Mouse (Mus musculus) hindbrain, embryonic 16.5 days (tissue): ENCODE measurements at regions not wholly inside any gene's neighbourhood (a gene's known extent, or its start where the extent isn't known, plus 50 kb on each side); places are given as distances from the start of the nearest gene placed in this dataset.

Experiments used
- ATAC-seq: fragments of 200-750 bp; cut with Nextera tagmentation; 2 replicates; pipeline ENCODE4 v1.8.0; 2017; ENCODE audit warnings: moderate TSS enrichment, moderate library complexity
- H3K27ac ChIP-seq: fragments of 300-500 bp; sonication (generic); 2 replicates; pipeline ENCODE4 v1.5.1; 2014; ENCODE audit warnings: low read depth, mild to moderate bottlenecking, control low read depth, low read length, moderate library complexity
- H3K27me3 ChIP-seq: fragments of 300-500 bp; sonication (generic); replicated peaks from 2 replicates; pipeline ENCODE4 v1.6.1; 2014; ENCODE audit warnings: low read length; ENCODE audit not compliant: control insufficient read depth, insufficient read depth
- H3K36me3 ChIP-seq: fragments of 300-500 bp; sonication (generic); 2 replicates; pipeline ENCODE4 v1.6.1; 2014; ENCODE audit warnings: mild to moderate bottlenecking, low read length, moderate library complexity, mixed read lengths; ENCODE audit not compliant: control insufficient read depth, insufficient read depth
- H3K4me1 ChIP-seq: fragments of 300-500 bp; sonication (generic); 2 replicates; pipeline ENCODE4 v1.6.1; 2014; ENCODE audit warnings: low read depth, low read length; ENCODE audit not compliant: control insufficient read depth, insufficient read depth
- H3K4me2 ChIP-seq: fragments of 300-500 bp; sonication (generic); 2 replicates; pipeline ENCODE4 v1.6.1; 2014; ENCODE audit warnings: mild to moderate bottlenecking, low read length, control low read depth, moderate library complexity
- H3K4me3 ChIP-seq: fragments of 300-500 bp; sonication (generic); 2 replicates; pipeline ENCODE4 v1.5.1; 2014; ENCODE audit warnings: mild to moderate bottlenecking, low read length, control low read depth, moderate library complexity
- H3K9ac ChIP-seq: fragments of 300-500 bp; sonication (generic); 2 replicates; pipeline ENCODE4 v1.6.1; 2014; ENCODE audit warnings: low read depth, mild to moderate bottlenecking, control low read depth, low read length, moderate library complexity
- H3K9me3 ChIP-seq: fragments of 300-500 bp; sonication (generic); 2 replicates; pipeline ENCODE4 v1.6.1; 2014; ENCODE audit warnings: mild to moderate bottlenecking, low read length, moderate library complexity; ENCODE audit not compliant: control insufficient read depth
- WGBS: fragments of 180-500 bp; shearing (Covaris S2); extraction: QIAGEN DNeasy Blood & Tissue Kit; methylation state at CpG from one replicate; pipeline ENCODE4 v1.1.7; 2014; 5-methylcytosine and 5-hydroxymethylcytosine counted together

GRCm38 (mm10) chr7:36420741-36421140, 277.2 kb upstream of the Tshz3 start:
- Histone ChIP-seq H3K4me1 (no peaks in the 10 kb centered on the region; the same call in 1 of the 2 replicates), H3K4me3 (no peak overlapping the region), H3K36me3 (no peaks in the 10 kb centered on the region), H3K9ac (no peak overlapping the region), H3K9me3 (no peaks in the 10 kb centered on the region), H3K27me3 (no peaks in the 10 kb centered on the region), H3K4me2 (no peak overlapping the region), H3K27ac (no peak overlapping the region)
- ATAC-seq: no peak
- 61% methylated on average over 9 of the region's 9 CpGs for WGBS

GRCm38 (mm10) chr7:36449181-36449915, 248.6 kb upstream of the Tshz3 start:
- Histone ChIP-seq H3K9me3 (no peaks in the 10 kb centered on the region), H3K4me1 (no peaks in the 10 kb centered on the region), H3K4me3 (no peak overlapping the region), H3K9ac (no peak overlapping the region), H3K4me2 (no peak overlapping the region), H3K27ac (no peak overlapping the region), H3K27me3 (no peaks in the 10 kb centered on the region), H3K36me3 (no peaks in the 10 kb centered on the region)
- no peak for ATAC-seq
- WGBS: 76% methylated on average over 6 of the region's 6 CpGs

- Histone ChIP-seq H3K36me3 (no peaks in the 10 kb centered on the region), H3K4me2 (no peak overlapping the region), H3K27me3 (no peaks in the 10 kb centered on the region), H3K9me3 (no peaks in the 10 kb centered on the region), H3K9ac (no peak overlapping the region), H3K4me3 (no peak overlapping the region), H3K4me1 (no peaks in the 10 kb centered on the region), H3K27ac (no peak overlapping the region)
- ATAC-seq: no peak
- WGBS: 89% methylated on average over 4 of the region's 4 CpGs
Observed at GRCm38 (mm10) chr7:36453816-36454215, 244.1 kb upstream of the Tshz3 start.

- Histone ChIP-seq H3K9me3 (no peaks in the 10 kb centered on the region), H3K27ac (no peak overlapping the region), H3K9ac (no peak overlapping the region), H3K4me1 (no peaks in the 10 kb centered on the region), H3K36me3 (no peaks in the 10 kb centered on the region), H3K27me3 (no peaks in the 10 kb centered on the region), H3K4me3 (no peak overlapping the region), H3K4me2 (no peak overlapping the region)
- WGBS: 65% methylated on average over 6 of the region's 6 CpGs
- ATAC-seq: peak; percentile 69
Observed at GRCm38 (mm10) chr7:36456080-36456479, 241.8 kb upstream of the Tshz3 start.

- H3K27me3 ChIP-seq: no peaks in the 10 kb centered on the region
- ATAC-seq: no peak
- WGBS: 73% methylated on average over 5 of the region's 5 CpGs
- H3K27ac ChIP-seq: no peak overlapping the region
- H3K4me3 ChIP-seq: no peak overlapping the region
- H3K4me2 ChIP-seq: no peak overlapping the region
- H3K36me3 ChIP-seq: no peaks in the 10 kb centered on the region
- no peaks in the 10 kb centered on the region for H3K9me3 ChIP-seq
- no peak overlapping the region for H3K9ac ChIP-seq
- H3K4me1 ChIP-seq: no peaks in the 10 kb centered on the region
Observed at GRCm38 (mm10) chr7:36462422-36462833, 235.5 kb upstream of the Tshz3 start.

GRCm38 (mm10) chr7:36469386-36469785, 228.5 kb upstream of the Tshz3 start:
- H3K27ac ChIP-seq: no peak overlapping the region
- H3K4me3 ChIP-seq: no peak overlapping the region
- H3K4me2 ChIP-seq: no peak overlapping the region
- no peaks in the 10 kb centered on the region for H3K36me3 ChIP-seq
- no peaks in the 10 kb centered on the region for H3K27me3 ChIP-seq
- ATAC-seq: no peak
- no peak overlapping the region for H3K9ac ChIP-seq
- H3K4me1 ChIP-seq: no peaks in the 10 kb centered on the region
- H3K9me3 ChIP-seq: no peaks in the 10 kb centered on the region

GRCm38 (mm10) chr7:36473532-36473931, 224.4 kb upstream of the Tshz3 start:
- Histone ChIP-seq H3K4me1 (no peaks in the 10 kb centered on the region), H3K9ac (no peak overlapping the region), H3K9me3 (no peaks in the 10 kb centered on the region), H3K4me3 (no peak overlapping the region), H3K4me2 (no peak overlapping the region), H3K36me3 (no peaks in the 10 kb centered on the region), H3K27ac (no peak overlapping the region), H3K27me3 (no peaks in the 10 kb centered on the region)
- no peak for ATAC-seq
- 68% methylated on average over 2 of the region's 2 CpGs for WGBS

GRCm38 (mm10) chr7:36476434-36476833, 221.5 kb upstream of the Tshz3 start:
- ATAC-seq: no peak
- no peaks in the 10 kb centered on the region for H3K36me3 ChIP-seq
- no peaks in the 10 kb centered on the region for H3K4me1 ChIP-seq
- no peaks in the 10 kb centered on the region for H3K9me3 ChIP-seq
- no peak overlapping the region; the same call in 1 of the 2 replicates for H3K9ac ChIP-seq
- H3K4me3 ChIP-seq: no peak overlapping the region
- no peak overlapping the region for H3K27ac ChIP-seq
- H3K4me2 ChIP-seq: peak overlapping the region; percentile 35
- WGBS: 79% methylated on average over 4 of the region's 4 CpGs
- H3K27me3 ChIP-seq: no peaks in the 10 kb centered on the region

- no peaks in the 10 kb centered on the region for H3K36me3 ChIP-seq
- H3K4me3 ChIP-seq: no peak overlapping the region
- H3K4me1 ChIP-seq: no peaks in the 10 kb centered on the region
- 57% methylated on average over 22 of the region's 22 CpGs for WGBS
- 0 out of 2 replicates have a peak overlapping the region, but pooled peaks have one; percentile 42 for H3K27ac ChIP-seq
- peak overlapping the region; percentile 18; the same call in 1 of the 2 replicates for H3K9ac ChIP-seq
- H3K9me3 ChIP-seq: no peaks in the 10 kb centered on the region
- peak overlapping the region; percentile 35 for H3K4me2 ChIP-seq
- no peaks in the 10 kb centered on the region for H3K27me3 ChIP-seq
- ATAC-seq: peak; percentile 32; the same call in 1 of the 2 replicates
Observed at GRCm38 (mm10) chr7:36476851-36477644, 220.9 kb upstream of the Tshz3 start.
